In the genomic region with DNA sequence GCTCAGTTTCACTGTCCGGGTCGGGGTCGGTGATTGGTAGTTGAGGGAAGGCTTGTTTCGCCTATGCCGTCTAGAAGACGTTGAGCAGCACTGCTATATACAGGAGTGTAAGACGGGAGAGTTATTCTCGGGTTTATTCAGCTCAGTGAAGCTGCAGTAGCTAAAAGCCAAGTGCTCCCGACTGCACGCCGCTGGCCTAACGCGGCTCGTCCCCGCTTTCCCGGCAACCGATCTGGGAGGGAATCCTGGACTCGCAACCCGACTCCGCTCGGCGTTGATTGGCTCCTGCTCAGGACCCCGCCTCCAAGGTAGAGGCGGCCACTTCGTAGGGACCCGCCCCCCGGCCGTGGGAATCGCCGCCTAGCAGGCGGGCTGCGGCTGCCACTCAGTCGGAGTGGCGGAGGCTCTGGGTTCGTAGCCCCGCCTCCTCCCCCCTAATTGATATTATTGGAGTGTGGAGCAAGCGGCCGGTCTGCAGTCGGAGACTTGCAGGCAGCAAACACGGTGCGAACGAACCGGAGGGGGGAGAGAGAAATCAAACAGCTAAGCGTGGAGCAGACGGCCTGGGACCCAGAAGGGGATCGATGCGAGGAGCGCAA, we compare ENCODE assay signal across 7 mouse cellular contexts. TPM values are rescaled to one million over a fixed set of nuclear protein-coding genes. Genes with fewer than 3 reads are reported as not detected.
DNase-seq lines count a peak whose midpoint lies in the region; ATAC-seq and TF ChIP-seq lines count a peak whose summit lies in the region.

A gene (plus strand): TSS at position 441 of the 599 bp plus-strand sequence.

- ATAC-seq in erythroblast, adult 5-6 weeks (replicated peaks; ENCODE audit: low FRiP score, poor library complexity, severe bottlenecking), result peak; percentile 96
- ATAC-seq in kidney, embryonic 14.5 days (ENCODE audit: low FRiP score, low TSS enrichment), result peak; percentile 98
- ATAC-seq in limb, embryonic 14.5 days (ENCODE audit: low FRiP score, low read depth), result peak; percentile 97
- ATAC-seq in midbrain, embryonic 16.5 days, result peak; percentile 98

- under 1% methylated on average over 48 of the region's 48 CpGs for WGBS in kidney, embryonic 14.5 days
- under 1% methylated on average over 44 of the region's 48 CpGs for WGBS in limb, embryonic 14.5 days
- WGBS in midbrain, embryonic 16.5 days, result under 1% methylated on average over 48 of the region's 48 CpGs

- no peaks in the 10 kb centered on the region for H3K36me3 ChIP-seq in kidney, embryonic 14.5 days (ENCODE audit: control insufficient read depth, insufficient read depth, low read length)
- H3K36me3 ChIP-seq in limb, embryonic 14.5 days (ENCODE audit: control insufficient read depth, insufficient read depth, low read length), result no peaks in the 10 kb centered on the region
- H3K36me3 ChIP-seq in midbrain, embryonic 16.5 days (ENCODE audit: control insufficient read depth, insufficient read depth, low read length), result no peaks in the 10 kb centered on the region

- no peaks in the 10 kb centered on the region for H3K27me3 ChIP-seq in kidney, embryonic 14.5 days (ENCODE audit: control insufficient read depth, insufficient read depth, low read length)
- H3K27me3 ChIP-seq in limb, embryonic 14.5 days (ENCODE audit: control insufficient read depth, insufficient read depth, low read length), result no peaks in the 10 kb centered on the region
- H3K27me3 ChIP-seq in midbrain, embryonic 16.5 days (ENCODE audit: control insufficient read depth, insufficient read depth, low read depth, low read length), result peaks cover 3% of the 10 kb centered on the region

- H3K4me3 ChIP-seq in kidney, embryonic 14.5 days (ENCODE audit: low read length), result peak within 1 kb of the TSS; percentile 84
- H3K4me3 ChIP-seq in limb, embryonic 14.5 days (replicated peaks; ENCODE audit: low read length), result peak within 1 kb of the TSS; percentile 82
- peak within 1 kb of the TSS; percentile 80 for H3K4me3 ChIP-seq in midbrain, embryonic 16.5 days (ENCODE audit: low read depth, low read length)

- peak; percentile 97; the same call in 1 of the 2 replicates for TF ChIP-seq POLR2A in limb, embryonic 14.5 days (IDR thresholded peaks at IDR 0.05; ENCODE audit: borderline replicate concordance, extremely low read depth, insufficient read depth, insufficient read length)

- peak within 1 kb of the TSS; percentile 80 for H3K9ac ChIP-seq in kidney, embryonic 14.5 days (ENCODE audit: low read depth, low read length)
- peak within 1 kb of the TSS; percentile 82 for H3K9ac ChIP-seq in limb, embryonic 14.5 days (ENCODE audit: low read depth, low read length, severe bottlenecking)
- peak within 1 kb of the TSS; percentile 94 for H3K9ac ChIP-seq in midbrain, embryonic 16.5 days (ENCODE audit: low read depth, low read length)

- H3K9me3 ChIP-seq in kidney, embryonic 14.5 days (ENCODE audit: control insufficient read depth, low read length), result no peaks in the 10 kb centered on the region
- H3K9me3 ChIP-seq in limb, embryonic 14.5 days (ENCODE audit: control insufficient read depth, low read length), result no peaks in the 10 kb centered on the region
- H3K9me3 ChIP-seq in midbrain, embryonic 16.5 days (replicated peaks; ENCODE audit: control insufficient read depth, low read length, poor library complexity, severe bottlenecking), result no peaks in the 10 kb centered on the region

- H3K4me2 ChIP-seq in kidney, embryonic 14.5 days (replicated peaks; ENCODE audit: low read depth, low read length), result peak within 1 kb of the TSS; percentile 87
- H3K4me2 ChIP-seq in limb, embryonic 14.5 days (replicated peaks; ENCODE audit: low read depth, low read length, severe bottlenecking), result peak within 1 kb of the TSS; percentile 76
- peak within 1 kb of the TSS; percentile 73 for H3K4me2 ChIP-seq in midbrain, embryonic 16.5 days (ENCODE audit: low read length)

- H3K4me1 ChIP-seq in kidney, embryonic 14.5 days (ENCODE audit: control insufficient read depth, insufficient read depth, low read length), result no peaks in the 10 kb centered on the region
- H3K4me1 ChIP-seq in limb, embryonic 14.5 days (ENCODE audit: control insufficient read depth, insufficient read depth, low read length), result peaks cover 4% of the 10 kb centered on the region; the same call in 1 of the 2 replicates
- no peaks in the 10 kb centered on the region for H3K4me1 ChIP-seq in midbrain, embryonic 16.5 days (ENCODE audit: control insufficient read depth, insufficient read depth, low read length)

- H3K27ac ChIP-seq in kidney, embryonic 14.5 days (ENCODE audit: low read depth, low read length), result peak within 1 kb of the TSS; percentile 88
- H3K27ac ChIP-seq in limb, embryonic 14.5 days (replicated peaks; ENCODE audit: low read depth, low read length), result peak within 1 kb of the TSS; percentile 96
- H3K27ac ChIP-seq in midbrain, embryonic 16.5 days (ENCODE audit: low read length), result peak within 1 kb of the TSS; percentile 97

- DNase-seq in brain, embryonic 18.5 days (ENCODE audit: low read depth, low spot score), result peak; percentile 94
- DNase-seq in heart, adult 9 months (ENCODE audit: low spot score in 2 of 2), result peak; percentile 95 to 96
- peak; percentile 98 for DNase-seq in limb, embryonic 14.5 days (ENCODE audit: low spot score)
- DNase-seq in spleen, postnatal 10 days (ENCODE audit: low spot score in 2 of 2), result peak; percentile 32 to 77

RNA-seq across cellular contexts. Expression of the gene that starts here (rescaled TPM):
- total RNA-seq in erythroblast, adult 5-6 weeks (2015; ENCODE audit: low replicate concordance), result 1.0 and 3.3 TPM in 2 replicates
- total RNA-seq in erythroblast, adult 5-6 weeks (2017; ENCODE audit: low replicate concordance), result 3.1 TPM in 1 of 2 replicates, not detected in the other
- 23.6 and 41.2 TPM in 2 replicates for polyA plus RNA-seq in kidney, embryonic 14.5 days (2014; fragmentation: Nextera tagmentation; extraction: Ambion mirVana)
- 19.9 and 21.2 TPM in 2 replicates for polyA plus RNA-seq in limb, embryonic 14.5 days (2012; rRNA removed)
- 35.9 and 48.7 TPM in 2 replicates for polyA plus RNA-seq in limb, embryonic 14.5 days (2014; fragmentation: Nextera tagmentation; extraction: Ambion mirVana)
- polyA plus RNA-seq in midbrain, embryonic 16.5 days (2015; fragmentation: Nextera tagmentation; extraction: Ambion mirVana), result 68.6 and 88.3 TPM in 2 replicates

Comparison
In these comparisons a context has a peak if more than half of its experiments do, and no peak if none do; other contexts are left out.
1. Peak in every context shown above with its lines: DNase-seq, ATAC-seq, H3K4me3 ChIP-seq and H3K27ac ChIP-seq.